Mouse (Mus musculus): ENCODE measurements around the gene Fermt3. TPM values are rescaled to one million over a fixed set of nuclear protein-coding genes. Genes with fewer than 3 reads are reported as not detected.
"Not testable (repeated sequence)": the region's sequence is repeated elsewhere in the genome, so short reads cannot be mapped to it uniquely, and the experiment has no call there.

The Fermt3 gene
- polyA plus RNA-seq, 1 experiment from 2014 or later: 1.9 TPM

- 71% methylated on average over 6 of the region's 6 CpGs for whole genome bisulfite sequencing
Measured at GRCm38 (mm10) chr19:7058541-7058940, 39.3 kb upstream of the Fermt3 start.

GRCm38 (mm10) chr19:7057722-7058207 is 38.5 kb upstream of the Fermt3 start:
- H3K4me2 ChIP-seq (ENCODE audit: low read depth, low read length): peak overlapping the region; percentile 99
- H3K36me3 ChIP-seq (ENCODE audit: control insufficient read depth, insufficient read depth, low read length): no peaks in the 10 kb centered on the region
- WGBS: 0% methylated on average over 15 of the region's 15 CpGs
- H3K4me3 ChIP-seq (ENCODE audit: low read depth, low read length): peak overlapping the region; percentile 65
- H3K27ac ChIP-seq (ENCODE audit: low read depth, low read length): no peak overlapping the region
- peaks cover 11% of the 10 kb centered on the region; the same call in 1 of the 2 replicates for H3K4me1 ChIP-seq (ENCODE audit: control insufficient read depth, insufficient read depth, low read length)
- H3K9me3 ChIP-seq (ENCODE audit: control insufficient read depth, low read length): no peaks in the 10 kb centered on the region
- H3K9ac ChIP-seq (replicated peaks; ENCODE audit: low read depth, low read length): no peak overlapping the region
- H3K27me3 ChIP-seq (ENCODE audit: control insufficient read depth, insufficient read depth, low read length): 0 out of 2 replicates have a peak, but pooled peaks cover 8% of the 10 kb centered on the region
- peak; percentile 45; the same call in 1 of the 2 replicates for ATAC-seq (ENCODE audit: low read depth)

More at GRCm38 (mm10) chr19:7058541-7058940, 39.3 kb upstream of the Fermt3 start:
- H3K4me1 ChIP-seq (ENCODE audit: control insufficient read depth, insufficient read depth, low read length): peaks cover 11% of the 10 kb centered on the region; the same call in 1 of the 2 replicates
- H3K4me2 ChIP-seq (ENCODE audit: low read depth, low read length): no peak overlapping the region
- no peak overlapping the region for H3K9ac ChIP-seq (replicated peaks; ENCODE audit: low read depth, low read length)
- no peaks in the 10 kb centered on the region for H3K36me3 ChIP-seq (ENCODE audit: control insufficient read depth, insufficient read depth, low read length)
- peaks cover 8% of the 10 kb centered on the region; the same call in 1 of the 2 replicates for H3K27me3 ChIP-seq (ENCODE audit: control insufficient read depth, insufficient read depth, low read length)
- no peak overlapping the region for H3K4me3 ChIP-seq (ENCODE audit: low read depth, low read length)
- no peak overlapping the region for H3K27ac ChIP-seq (ENCODE audit: low read depth, low read length)
- no peak for ATAC-seq (ENCODE audit: low read depth)
- H3K9me3 ChIP-seq (ENCODE audit: control insufficient read depth, low read length): no peaks in the 10 kb centered on the region

GRCm38 (mm10) chr19:7057126-7057721 is 38.0 kb upstream of the Fermt3 start:
- Histone ChIP-seq H3K27ac (ENCODE audit: low read depth, low read length) (no peak overlapping the region), H3K9ac (replicated peaks; ENCODE audit: low read depth, low read length) (peak overlapping the region; percentile 54), H3K27me3 (ENCODE audit: control insufficient read depth, insufficient read depth, low read length) (0 out of 2 replicates have a peak, but pooled peaks cover 8% of the 10 kb centered on the region), H3K9me3 (ENCODE audit: control insufficient read depth, low read length) (no peaks in the 10 kb centered on the region), H3K36me3 (ENCODE audit: control insufficient read depth, insufficient read depth, low read length) (no peaks in the 10 kb centered on the region), H3K4me1 (ENCODE audit: control insufficient read depth, insufficient read depth, low read length) (peaks cover 11% of the 10 kb centered on the region; the same call in 1 of the 2 replicates), H3K4me2 (ENCODE audit: low read depth, low read length) (peak overlapping the region; percentile 99), H3K4me3 (ENCODE audit: low read depth, low read length) (peak overlapping the region; percentile 65)
- 4% methylated on average over 16 of the region's 16 CpGs for WGBS
- peak; percentile 25; the same call in 1 of the 2 replicates for ATAC-seq (ENCODE audit: low read depth)

GRCm38 (mm10) chr19:7056248-7057087 is 37.2 kb upstream of the Fermt3 start, which contains the start of gene Macrod1:
TSS of gene Macrod1 (plus strand) at chr19:7056810.
- H3K36me3 ChIP-seq (ENCODE audit: control insufficient read depth, insufficient read depth, low read length): no peaks in the 10 kb centered on the region
- peak within 1 kb of the TSS; percentile 99 for H3K4me2 ChIP-seq (ENCODE audit: low read depth, low read length)
- H3K27ac ChIP-seq (ENCODE audit: low read depth, low read length): no peak within 1 kb of the TSS
- H3K27me3 ChIP-seq (ENCODE audit: control insufficient read depth, insufficient read depth, low read length): 0 out of 2 replicates have a peak, but pooled peaks cover 8% of the 10 kb centered on the region
- peaks cover 11% of the 10 kb centered on the region; the same call in 1 of the 2 replicates for H3K4me1 ChIP-seq (ENCODE audit: control insufficient read depth, insufficient read depth, low read length)
- peak; percentile 89 for ATAC-seq (ENCODE audit: low read depth)
- H3K9ac ChIP-seq (replicated peaks; ENCODE audit: low read depth, low read length): peak within 1 kb of the TSS; percentile 54
- H3K9me3 ChIP-seq (ENCODE audit: control insufficient read depth, low read length): no peaks in the 10 kb centered on the region
- WGBS: 2% methylated on average over 69 of the region's 72 CpGs
- H3K4me3 ChIP-seq (ENCODE audit: low read depth, low read length): peak within 1 kb of the TSS; percentile 65

GRCm38 (mm10) chr19:7055173-7055572 is 35.9 kb upstream of the Fermt3 start:
- Histone ChIP-seq H3K36me3 (ENCODE audit: control insufficient read depth, insufficient read depth, low read length) (no peaks in the 10 kb centered on the region), H3K27ac (ENCODE audit: low read depth, low read length) (no peak overlapping the region), H3K9me3 (ENCODE audit: control insufficient read depth, low read length) (no peaks in the 10 kb centered on the region), H3K4me1 (ENCODE audit: control insufficient read depth, insufficient read depth, low read length) (peaks cover 11% of the 10 kb centered on the region; the same call in 1 of the 2 replicates), H3K4me3 (ENCODE audit: low read depth, low read length) (no peak overlapping the region), H3K27me3 (ENCODE audit: control insufficient read depth, insufficient read depth, low read length) (0 out of 2 replicates have a peak, but pooled peaks cover 8% of the 10 kb centered on the region), H3K4me2 (ENCODE audit: low read depth, low read length) (no peak overlapping the region), H3K9ac (replicated peaks; ENCODE audit: low read depth, low read length) (no peak overlapping the region)
- ATAC-seq (ENCODE audit: low read depth): no peak
- 52% methylated on average over 3 of the region's 3 CpGs for WGBS

- WGBS: 54% methylated on average over 10 of the region's 10 CpGs
Measured at GRCm38 (mm10) chr19:7054772-7055171, 35.5 kb upstream of the Fermt3 start.

GRCm38 (mm10) chr19:7053382-7053781 is 34.1 kb upstream of the Fermt3 start:
- H3K36me3 ChIP-seq (ENCODE audit: control insufficient read depth, insufficient read depth, low read length); H3K9ac ChIP-seq (replicated peaks; ENCODE audit: low read depth, low read length): not testable (repeated sequence)
- 77% methylated on average over 4 of the region's 4 CpGs for WGBS

More at GRCm38 (mm10) chr19:7054772-7055171, 35.5 kb upstream of the Fermt3 start:
- no peaks in the 10 kb centered on the region for H3K9me3 ChIP-seq (ENCODE audit: control insufficient read depth, low read length)
- ATAC-seq (ENCODE audit: low read depth): no peak
- no peak overlapping the region for H3K27ac ChIP-seq (ENCODE audit: low read depth, low read length)
- H3K4me1 ChIP-seq (ENCODE audit: control insufficient read depth, insufficient read depth, low read length): peaks cover 11% of the 10 kb centered on the region; the same call in 1 of the 2 replicates
- no peak overlapping the region for H3K9ac ChIP-seq (replicated peaks; ENCODE audit: low read depth, low read length)
- H3K4me2 ChIP-seq (ENCODE audit: low read depth, low read length): no peak overlapping the region
- H3K27me3 ChIP-seq (ENCODE audit: control insufficient read depth, insufficient read depth, low read length): 0 out of 2 replicates have a peak, but pooled peaks cover 8% of the 10 kb centered on the region
- H3K36me3 ChIP-seq (ENCODE audit: control insufficient read depth, insufficient read depth, low read length): no peaks in the 10 kb centered on the region
- no peak overlapping the region for H3K4me3 ChIP-seq (ENCODE audit: low read depth, low read length)

GRCm38 (mm10) chr19:7044706-7045105 is 25.4 kb upstream of the Fermt3 start:
- no peak overlapping the region for H3K9ac ChIP-seq (replicated peaks; ENCODE audit: low read depth, low read length)
- H3K4me1 ChIP-seq (ENCODE audit: control insufficient read depth, insufficient read depth, low read length): 0 out of 2 replicates have a peak, but pooled peaks cover 4% of the 10 kb centered on the region
- no peak overlapping the region for H3K27ac ChIP-seq (ENCODE audit: low read depth, low read length)
- H3K4me3 ChIP-seq (ENCODE audit: low read depth, low read length): no peak overlapping the region
- 14% methylated on average over 4 of the region's 4 CpGs for WGBS
- ATAC-seq (ENCODE audit: low read depth): no peak
- H3K27me3 ChIP-seq (ENCODE audit: control insufficient read depth, insufficient read depth, low read length): no peaks in the 10 kb centered on the region
- no peaks in the 10 kb centered on the region for H3K36me3 ChIP-seq (ENCODE audit: control insufficient read depth, insufficient read depth, low read length)
- no peaks in the 10 kb centered on the region for H3K9me3 ChIP-seq (ENCODE audit: control insufficient read depth, low read length)
- no peak overlapping the region for H3K4me2 ChIP-seq (ENCODE audit: low read depth, low read length)

More at GRCm38 (mm10) chr19:7053382-7053781, 34.1 kb upstream of the Fermt3 start:
- H3K4me1 ChIP-seq (ENCODE audit: control insufficient read depth, insufficient read depth, low read length): peaks cover 11% of the 10 kb centered on the region; the same call in 1 of the 2 replicates
- ATAC-seq (ENCODE audit: low read depth); H3K4me2 ChIP-seq (ENCODE audit: low read depth, low read length); H3K4me3 ChIP-seq (ENCODE audit: low read depth, low read length); H3K27ac ChIP-seq (ENCODE audit: low read depth, low read length); H3K27me3 ChIP-seq (ENCODE audit: control insufficient read depth, insufficient read depth, low read length); H3K9me3 ChIP-seq (ENCODE audit: control insufficient read depth, low read length): not testable (repeated sequence)
